Mouse (Mus musculus) midbrain, embryonic 16.5 days (tissue): ENCODE measurements around the gene H2-Oa. TPM values are rescaled to one million over a fixed set of nuclear protein-coding genes. Genes with fewer than 3 reads are reported as not detected.

Experiments
- ATAC-seq: fragments of 200-750 bp; cut with Nextera tagmentation; 2 replicates; pipeline ENCODE4 v1.8.0; 2017; ENCODE audit warnings: moderate TSS enrichment
- H3K27ac ChIP-seq: fragments of 300-500 bp; sonication (generic); 2 replicates; pipeline ENCODE4 v1.5.1; 2014; ENCODE audit warnings: mild to moderate bottlenecking, low read length, mixed read lengths
- H3K27me3 ChIP-seq: fragments of 300-500 bp; sonication (generic); 2 replicates; pipeline ENCODE4 v1.6.1; 2014; ENCODE audit warnings: low read depth, low read length, mixed read lengths; ENCODE audit not compliant: control insufficient read depth, insufficient read depth
- H3K36me3 ChIP-seq: fragments of 300-500 bp; sonication (generic); 2 replicates; pipeline ENCODE4 v1.6.1; 2014; ENCODE audit warnings: mild to moderate bottlenecking, low read length, moderate library complexity, mixed read lengths; ENCODE audit not compliant: control insufficient read depth, insufficient read depth
- H3K4me1 ChIP-seq: fragments of 300-500 bp; sonication (generic); 2 replicates; pipeline ENCODE4 v1.6.1; 2014; ENCODE audit warnings: mild to moderate bottlenecking, low read length, mixed read lengths; ENCODE audit not compliant: control insufficient read depth, insufficient read depth
- H3K4me2 ChIP-seq: fragments of 300-500 bp; sonication (generic); 2 replicates; pipeline ENCODE4 v1.6.1; 2014; ENCODE audit warnings: mild to moderate bottlenecking, low read length, mixed read lengths
- H3K4me3 ChIP-seq: fragments of 300-500 bp; sonication (generic); 2 replicates; pipeline ENCODE4 v1.5.1; 2014; ENCODE audit warnings: low read depth, mild to moderate bottlenecking, low read length, moderate library complexity, mixed read lengths
- H3K9ac ChIP-seq: fragments of 300-500 bp; sonication (generic); 2 replicates; pipeline ENCODE4 v1.6.1; 2014; ENCODE audit warnings: low read depth, low read length, mixed read lengths
- H3K9me3 ChIP-seq: fragments of 300-500 bp; sonication (generic); replicated peaks from 2 replicates; pipeline ENCODE4 v1.6.1; 2014; ENCODE audit warnings: mild to moderate bottlenecking, low read length, mixed read lengths; ENCODE audit not compliant: control insufficient read depth, poor library complexity, severe bottlenecking
- WGBS: fragments of 180-500 bp; shearing (Covaris S2); extraction: QIAGEN DNeasy Blood & Tissue Kit; methylation state at CpG from one replicate; pipeline ENCODE4 v1.1.7; 2014; 5-methylcytosine and 5-hydroxymethylcytosine counted together
- polyA plus RNA-seq: library from polyadenylated mRNA; unstranded; fragments of >200 nt; fragmentation: Nextera tagmentation; extraction: Ambion mirVana; gene quantifications from 2 replicates; pipeline ENCODE4 v1.2.1, GENCODE M21; 2015

The H2-Oa gene
- polyA plus RNA-seq, 1 experiment from 2014 or later: 0.16 TPM

- 77% methylated on average over 5 of the region's 5 CpGs for WGBS
- Histone ChIP-seq H3K4me3 (no peak overlapping the region), H3K9ac (no peak overlapping the region), H3K4me1 (0 out of 2 replicates have a peak, but pooled peaks cover 3% of the 10 kb centered on the region), H3K4me2 (no peak overlapping the region), H3K27me3 (no peaks in the 10 kb centered on the region), H3K36me3 (no peaks in the 10 kb centered on the region), H3K9me3 (no peaks in the 10 kb centered on the region), H3K27ac (no peak overlapping the region)
- no peak for ATAC-seq
Measured at GRCm38 (mm10) chr17:34097272-34097671, 5.1 kb downstream of the H2-Oa start.

GRCm38 (mm10) chr17:34098709-34099479, 6.8 kb downstream of the H2-Oa start:
- H3K9me3 ChIP-seq: no peaks in the 10 kb centered on the region
- H3K27me3 ChIP-seq: no peaks in the 10 kb centered on the region
- no peak overlapping the region for H3K9ac ChIP-seq
- 0 out of 2 replicates have a peak, but pooled peaks cover 3% of the 10 kb centered on the region for H3K4me1 ChIP-seq
- no peaks in the 10 kb centered on the region for H3K36me3 ChIP-seq
- no peak overlapping the region for H3K4me2 ChIP-seq
- WGBS: 67% methylated on average over 10 of the region's 10 CpGs
- no peak for ATAC-seq
- no peak overlapping the region for H3K27ac ChIP-seq
- H3K4me3 ChIP-seq: no peak overlapping the region

- H3K27me3 ChIP-seq: no peaks in the 10 kb centered on the region
- H3K4me3 ChIP-seq: no peak overlapping the region
- no peaks in the 10 kb centered on the region for H3K9me3 ChIP-seq
- no peak for ATAC-seq
- no peak overlapping the region for H3K27ac ChIP-seq
- H3K36me3 ChIP-seq: no peaks in the 10 kb centered on the region
- 0 out of 2 replicates have a peak, but pooled peaks cover 3% of the 10 kb centered on the region for H3K4me1 ChIP-seq
- 53% methylated on average over 5 of the region's 5 CpGs for WGBS
- no peak overlapping the region for H3K9ac ChIP-seq
- H3K4me2 ChIP-seq: no peak overlapping the region
Measured at GRCm38 (mm10) chr17:34099531-34099930, 7.4 kb downstream of the H2-Oa start.

DNA sequence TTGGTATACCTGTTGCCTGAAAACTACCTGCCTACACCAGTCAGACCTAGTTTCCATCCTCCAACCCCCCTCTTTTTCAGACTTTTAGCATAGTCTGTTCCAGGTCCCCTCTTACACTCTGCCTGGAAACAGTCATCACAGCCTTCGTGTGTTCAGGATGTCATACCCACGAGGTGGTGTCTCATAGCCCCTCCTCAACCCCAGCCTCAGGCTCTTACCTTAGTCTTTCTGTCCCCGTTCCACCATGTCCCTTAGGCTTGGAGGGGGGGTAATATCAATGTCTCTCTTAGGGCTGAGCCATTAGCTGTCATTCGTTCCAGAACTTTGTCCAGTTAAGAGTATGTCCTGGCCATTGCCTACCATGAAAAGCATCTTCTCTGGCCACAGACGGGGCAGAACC, 9.0 kb downstream of the H2-Oa start:
- ATAC-seq: peak; percentile 28; the same call in 1 of the 2 replicates
- Histone ChIP-seq H3K27ac (no peak overlapping the region), H3K4me1 (0 out of 2 replicates have a peak, but pooled peaks cover 3% of the 10 kb centered on the region), H3K9me3 (no peaks in the 10 kb centered on the region), H3K9ac (no peak overlapping the region), H3K4me3 (no peak overlapping the region), H3K36me3 (no peaks in the 10 kb centered on the region), H3K27me3 (no peaks in the 10 kb centered on the region), H3K4me2 (no peak overlapping the region)
- WGBS: 30% methylated on average over 5 of the region's 5 CpGs

DNA sequence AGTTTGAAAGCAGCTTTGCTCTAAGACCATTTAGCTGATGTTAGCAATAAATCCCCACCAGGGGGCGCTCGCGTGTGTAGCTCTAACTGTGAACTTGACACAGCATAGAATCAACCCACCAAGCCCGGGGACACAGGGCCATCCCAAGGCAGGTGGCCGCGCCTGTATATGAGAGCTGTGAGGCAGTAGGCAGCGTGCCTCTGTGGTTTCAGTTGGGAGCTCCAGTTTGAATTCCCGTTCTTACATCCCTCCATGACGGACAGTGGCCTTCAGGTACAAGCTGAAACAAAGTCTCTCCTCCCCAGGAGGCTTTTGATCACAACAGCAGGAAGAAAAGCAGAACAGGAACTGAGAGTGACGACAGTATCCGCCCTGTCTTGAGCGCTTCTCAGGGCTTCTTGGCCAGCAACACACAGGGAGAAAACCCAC, 9.5 kb downstream of the H2-Oa start:
- H3K27ac ChIP-seq: no peak overlapping the region
- H3K36me3 ChIP-seq: no peaks in the 10 kb centered on the region
- no peaks in the 10 kb centered on the region for H3K9me3 ChIP-seq
- ATAC-seq: peak; percentile 88
- 0 out of 2 replicates have a peak overlapping the region, but pooled peaks have one; percentile 9 for H3K4me3 ChIP-seq
- H3K27me3 ChIP-seq: no peaks in the 10 kb centered on the region
- H3K4me1 ChIP-seq: 0 out of 2 replicates have a peak, but pooled peaks cover 3% of the 10 kb centered on the region
- peak overlapping the region; percentile 51 for H3K4me2 ChIP-seq
- WGBS: 6% methylated on average over 12 of the region's 12 CpGs
- peak overlapping the region; percentile 48; the same call in 1 of the 2 replicates for H3K9ac ChIP-seq

DNA sequence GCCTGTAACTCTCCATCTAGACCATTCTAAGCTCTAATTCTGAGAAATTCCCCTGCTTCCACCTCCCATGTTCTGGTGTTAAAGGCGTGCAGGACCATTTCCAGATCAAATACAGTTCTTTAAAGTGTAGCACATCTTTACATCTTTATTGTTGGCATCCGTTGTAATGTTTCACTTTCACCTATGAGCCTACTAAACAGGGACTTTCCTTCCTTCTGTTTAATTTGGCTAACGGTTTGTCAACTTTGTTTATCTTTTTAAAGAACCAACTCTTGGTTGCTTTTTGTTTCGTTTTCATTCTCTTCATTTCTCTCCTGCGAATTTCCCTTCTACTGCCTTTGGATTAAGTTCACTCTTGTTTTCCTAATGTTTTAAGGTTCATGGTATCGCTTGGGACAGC, 10.7 kb downstream of the H2-Oa start:
- Histone ChIP-seq H3K9ac (no peak overlapping the region), H3K4me2 (no peak overlapping the region), H3K27me3 (no peaks in the 10 kb centered on the region), H3K27ac (no peak overlapping the region), H3K4me3 (no peak overlapping the region), H3K9me3 (no peaks in the 10 kb centered on the region), H3K4me1 (0 out of 2 replicates have a peak, but pooled peaks cover 3% of the 10 kb centered on the region), H3K36me3 (no peaks in the 10 kb centered on the region)
- 80% methylated on average over 6 of the region's 6 CpGs for WGBS
- no peak for ATAC-seq

- H3K9me3 ChIP-seq: no peaks in the 10 kb centered on the region
Measured at GRCm38 (mm10) chr17:34104804-34105203, 12.7 kb downstream of the H2-Oa start.

DNA sequence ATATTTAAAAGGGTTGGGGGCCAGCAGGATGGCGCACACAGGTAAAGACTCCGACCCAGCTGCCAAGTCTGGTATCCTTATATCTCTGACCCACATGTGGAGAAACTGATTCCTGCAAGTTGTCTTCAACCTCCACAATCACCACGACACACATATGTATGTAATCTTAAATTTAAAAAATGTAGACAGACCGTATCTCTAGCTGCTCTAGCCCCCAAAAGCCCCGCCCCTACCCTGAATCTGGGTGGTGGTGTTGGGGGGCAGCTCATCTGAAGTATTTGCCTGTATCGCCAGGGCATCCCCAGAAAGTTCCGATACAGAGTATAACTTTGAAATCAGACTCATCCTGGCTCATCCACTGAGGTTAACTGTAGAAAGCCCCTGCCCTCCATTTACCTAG, 14.4 kb downstream of the H2-Oa start:
- H3K4me1 ChIP-seq: 0 out of 2 replicates have a peak, but pooled peaks cover 3% of the 10 kb centered on the region
- WGBS: 91% methylated on average over 7 of the region's 7 CpGs
- ATAC-seq: no peak
- no peak overlapping the region for H3K4me2 ChIP-seq
- H3K4me3 ChIP-seq: no peak overlapping the region
- no peaks in the 10 kb centered on the region for H3K27me3 ChIP-seq
- peaks cover 7% of the 10 kb centered on the region for H3K36me3 ChIP-seq
- no peak overlapping the region for H3K27ac ChIP-seq
- no peaks in the 10 kb centered on the region for H3K9me3 ChIP-seq
- H3K9ac ChIP-seq: no peak overlapping the region

More at GRCm38 (mm10) chr17:34104804-34105203, 12.7 kb downstream of the H2-Oa start:
- H3K27ac ChIP-seq: no peak overlapping the region
- no peaks in the 10 kb centered on the region for H3K36me3 ChIP-seq
- 0 out of 2 replicates have a peak, but pooled peaks cover 3% of the 10 kb centered on the region for H3K4me1 ChIP-seq
- WGBS: 90% methylated on average over 9 of the region's 9 CpGs
- no peak overlapping the region for H3K4me2 ChIP-seq
- H3K4me3 ChIP-seq: no peak overlapping the region
- ATAC-seq: no peak
- H3K27me3 ChIP-seq: no peaks in the 10 kb centered on the region
- no peak overlapping the region for H3K9ac ChIP-seq

GRCm38 (mm10) chr17:34107109-34107867, 15.1 kb downstream of the H2-Oa start:
- ATAC-seq: no peak
- Histone ChIP-seq H3K4me2 (no peak overlapping the region), H3K9ac (no peak overlapping the region), H3K27me3 (no peaks in the 10 kb centered on the region), H3K27ac (no peak overlapping the region), H3K36me3 (peaks cover 14% of the 10 kb centered on the region), H3K4me3 (no peak overlapping the region), H3K4me1 (no peaks in the 10 kb centered on the region), H3K9me3 (no peaks in the 10 kb centered on the region)
- 86% methylated on average over 7 of the region's 7 CpGs for WGBS
